In the genomic region with DNA sequence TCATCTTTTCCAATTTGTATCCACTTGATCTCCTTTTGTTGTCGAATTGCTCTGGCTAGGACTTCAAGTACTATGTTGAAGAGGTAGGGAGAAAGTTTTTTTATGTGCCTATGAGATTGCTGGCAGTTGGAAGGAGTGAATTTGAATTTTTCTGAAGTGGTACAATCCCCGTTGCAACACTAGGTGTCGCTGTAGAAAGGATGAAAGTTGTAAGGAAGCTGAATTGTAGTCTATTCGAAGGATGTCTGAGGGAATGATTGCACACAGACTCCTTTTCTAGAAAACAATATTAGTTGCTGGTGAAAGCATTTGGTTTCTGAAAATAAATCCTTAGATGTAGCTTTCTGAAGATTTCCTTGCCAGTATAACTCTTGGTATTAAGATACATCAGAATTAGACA, we compare ENCODE assay signal across 8 mouse cellular contexts. TPM values are rescaled to one million over a fixed set of nuclear protein-coding genes. Genes with fewer than 3 reads are reported as not detected.
DNase-seq lines count a peak whose midpoint lies in the region; ATAC-seq and TF ChIP-seq lines count a peak whose summit lies in the region.

No protein-coding gene starts in this region.

- no peaks in the 10 kb centered on the region for H3K36me3 ChIP-seq in neural tube, embryonic 11.5 days (ENCODE audit: control insufficient read depth, insufficient read depth, low read length)
- H3K36me3 ChIP-seq in hindbrain, embryonic 16.5 days (ENCODE audit: control insufficient read depth, insufficient read depth, low read length), result no peaks in the 10 kb centered on the region
- no peaks in the 10 kb centered on the region for H3K36me3 ChIP-seq in lung, embryonic 14.5 days (ENCODE audit: insufficient read depth)

- no peaks in the 10 kb centered on the region for H3K27me3 ChIP-seq in neural tube, embryonic 11.5 days (ENCODE audit: control insufficient read depth, insufficient read depth, low read length)
- no peaks in the 10 kb centered on the region for H3K27me3 ChIP-seq in hindbrain, embryonic 16.5 days (replicated peaks; ENCODE audit: control insufficient read depth, insufficient read depth, low read length)
- no peaks in the 10 kb centered on the region for H3K27me3 ChIP-seq in lung, embryonic 14.5 days (ENCODE audit: insufficient read depth, low read length)

- no peak for ATAC-seq in neural tube, embryonic 11.5 days (ENCODE audit: insufficient read depth, low FRiP score, low TSS enrichment)
- ATAC-seq in hindbrain, embryonic 16.5 days, result peak; percentile 76
- no peak for ATAC-seq in lung, embryonic 14.5 days (ENCODE audit: insufficient read depth)

- no peak overlapping the region for H3K4me3 ChIP-seq in neural tube, embryonic 11.5 days (ENCODE audit: low read depth, low read length)
- no peak overlapping the region for H3K4me3 ChIP-seq in hindbrain, embryonic 16.5 days (ENCODE audit: low read length)
- H3K4me3 ChIP-seq in lung, embryonic 14.5 days (ENCODE audit: low read depth, low read length), result no peak overlapping the region

- no peaks in the 10 kb centered on the region for H3K4me1 ChIP-seq in neural tube, embryonic 11.5 days (ENCODE audit: control insufficient read depth, insufficient read depth, low read length)
- H3K4me1 ChIP-seq in hindbrain, embryonic 16.5 days (ENCODE audit: control insufficient read depth, insufficient read depth, low read depth, low read length), result no peaks in the 10 kb centered on the region
- no peaks in the 10 kb centered on the region for H3K4me1 ChIP-seq in lung, embryonic 14.5 days (ENCODE audit: insufficient read depth)

- DNase-seq in adrenal gland, adult (ENCODE audit: inconsistent age in 2 of 2, low spot score in 1 of 2), result peak; percentile 22 to 83
- DNase-seq in adrenal gland, adult 8-10 months, result no peak
- peak; percentile 29 for DNase-seq in neural tube, embryonic 11.5 days (ENCODE audit: low spot score)
- no peak for DNase-seq in neural tube, embryonic 10.5 days (ENCODE audit: extremely low spot score, low spot score)
- DNase-seq in embryo, embryonic 11 days, result peak; percentile 59
- peak; percentile 85 for DNase-seq in lung, embryonic 14.5 days
- peak; percentile 53 for DNase-seq in right cerebral cortex, adult 18-20 months

- H3K9ac ChIP-seq in neural tube, embryonic 11.5 days (ENCODE audit: low read length), result no peak overlapping the region
- no peak overlapping the region for H3K9ac ChIP-seq in hindbrain, embryonic 16.5 days (ENCODE audit: low read depth, low read length)
- no peak overlapping the region for H3K9ac ChIP-seq in lung, embryonic 14.5 days

- H3K4me2 ChIP-seq in neural tube, embryonic 11.5 days (ENCODE audit: low read depth), result no peak overlapping the region
- no peak overlapping the region for H3K4me2 ChIP-seq in hindbrain, embryonic 16.5 days (ENCODE audit: low read length)
- no peak overlapping the region for H3K4me2 ChIP-seq in lung, embryonic 14.5 days

- TF ChIP-seq CTCF in lung, embryonic 14.5 days (IDR thresholded peaks at IDR 0.05; ENCODE audit: low read depth), result peak; percentile 78

- no peaks in the 10 kb centered on the region for H3K9me3 ChIP-seq in neural tube, embryonic 11.5 days (ENCODE audit: control insufficient read depth, low read length)
- no peaks in the 10 kb centered on the region for H3K9me3 ChIP-seq in hindbrain, embryonic 16.5 days (ENCODE audit: control insufficient read depth, low read length)
- H3K9me3 ChIP-seq in lung, embryonic 14.5 days (ENCODE audit: low read depth, low read length), result no peaks in the 10 kb centered on the region

- WGBS in neural tube, embryonic 11.5 days, result 9% methylated on average over 4 of the region's 4 CpGs
- WGBS in hindbrain, embryonic 16.5 days, result 5% methylated on average over 4 of the region's 4 CpGs
- WGBS in lung, embryonic 14.5 days, result 2% methylated on average over 4 of the region's 4 CpGs

- H3K27ac ChIP-seq in neural tube, embryonic 11.5 days (ENCODE audit: low read depth, low read length), result no peak overlapping the region
- H3K27ac ChIP-seq in hindbrain, embryonic 16.5 days (ENCODE audit: low read depth, low read length), result no peak overlapping the region
- H3K27ac ChIP-seq in lung, embryonic 14.5 days (ENCODE audit: low read depth), result no peak overlapping the region

RNA-seq across cellular contexts. Expression of a gene that starts 54.6 kb away (rescaled TPM):
- 100 to 1,000 TPM; 265 to 408 (median 353) TPM for total RNA-seq in adrenal gland, adult 8-10 months (2022)
- 91.8 and 92.2 TPM in 2 replicates for polyA plus RNA-seq in neural tube, embryonic 11.5 days (2014; fragmentation: Nextera tagmentation; extraction: Ambion mirVana)
- 148 and 166 TPM in 2 replicates for polyA plus RNA-seq in hindbrain, embryonic 16.5 days (2015; fragmentation: Nextera tagmentation; extraction: Ambion mirVana)
- 105 and 111 TPM in 2 replicates for polyA plus RNA-seq in lung, embryonic 14.5 days (2014; fragmentation: Nextera tagmentation; extraction: Ambion mirVana)

Comparison
In these comparisons a context has a peak if more than half of its experiments do, and no peak if none do; other contexts are left out.
1. DNase-seq: peak in adrenal gland, adult (2 of 2), neural tube, embryonic 11.5 days (single experiment), embryo, embryonic 11 days (single experiment), lung, embryonic 14.5 days (single experiment) and right cerebral cortex, adult 18-20 months (single experiment); none in adrenal gland, adult 8-10 months (single experiment) and neural tube, embryonic 10.5 days (single experiment).